Mouse (Mus musculus) megakaryocyte, adult 5-6 weeks (primary cell): ENCODE measurements around the gene Nfx1. TPM values are rescaled to one million over a fixed set of nuclear protein-coding genes. Genes with fewer than 3 reads are reported as not detected.

Experiments
- ATAC-seq: 2 replicates; pipeline ENCODE4 v1.8.0; 2016; ENCODE audit warnings: mild to moderate bottlenecking, inconsistent platforms; ENCODE audit not compliant: poor library complexity, severe bottlenecking
- total RNA-seq, 2 experiments: library from RNA; stranded (forward) in 1 of 2; stranded (reverse) in 1 of 2; fragments of 153-499, 151-499 nt in 1 of 2; fragments of 221-1000, 200-1000 nt in 1 of 2; gene quantifications; 2 replicates each; pipeline versions ENCODE4 v1.2.3 to v1.2.4; 2015 to 2017

Nfx1 gene
- total RNA-seq, 2 experiments from 2014 or later = 29.5 to 41.1 TPM

DNA sequence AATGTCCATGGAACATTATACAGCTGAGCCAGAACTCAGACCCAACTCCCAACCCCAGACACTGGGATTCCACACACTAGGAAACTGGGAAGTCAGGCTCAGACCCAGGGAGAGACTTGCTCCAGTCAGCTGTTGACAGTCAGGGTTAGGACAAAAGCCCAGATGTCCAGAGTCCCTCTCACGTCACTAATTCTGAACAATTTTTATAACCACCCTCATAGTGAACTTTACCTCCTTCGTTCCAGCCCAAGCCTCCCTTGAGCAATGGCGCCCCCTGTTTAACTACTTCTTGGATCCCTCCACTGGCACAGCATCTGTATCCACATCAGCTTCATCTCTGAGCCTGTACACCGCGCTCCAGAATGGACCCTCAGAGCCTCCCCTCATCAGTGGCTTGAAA lies 73.3 kb downstream of the Nfx1 start:
- ATAC-seq = no peak

DNA sequence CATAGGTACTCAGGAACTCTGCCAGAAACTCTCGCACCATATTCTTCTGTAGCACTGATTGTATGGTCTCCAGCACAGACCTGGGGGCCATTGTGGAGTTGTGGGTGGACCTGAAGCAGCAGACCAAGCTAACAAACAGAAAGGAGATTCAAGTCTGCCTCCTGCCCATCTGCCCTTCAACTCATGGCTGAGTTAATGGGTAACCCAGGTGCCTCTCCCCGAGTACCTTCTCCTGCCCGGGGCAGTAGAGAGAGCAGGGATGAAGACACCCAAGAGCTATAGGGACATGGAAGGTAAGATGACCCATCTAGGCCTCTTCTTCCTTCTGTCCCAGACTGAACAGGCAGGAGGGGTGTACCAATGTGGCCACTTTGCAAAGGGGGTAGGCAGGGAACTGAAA lies 74.6 kb downstream of the Nfx1 start:
- no peak for ATAC-seq

DNA sequence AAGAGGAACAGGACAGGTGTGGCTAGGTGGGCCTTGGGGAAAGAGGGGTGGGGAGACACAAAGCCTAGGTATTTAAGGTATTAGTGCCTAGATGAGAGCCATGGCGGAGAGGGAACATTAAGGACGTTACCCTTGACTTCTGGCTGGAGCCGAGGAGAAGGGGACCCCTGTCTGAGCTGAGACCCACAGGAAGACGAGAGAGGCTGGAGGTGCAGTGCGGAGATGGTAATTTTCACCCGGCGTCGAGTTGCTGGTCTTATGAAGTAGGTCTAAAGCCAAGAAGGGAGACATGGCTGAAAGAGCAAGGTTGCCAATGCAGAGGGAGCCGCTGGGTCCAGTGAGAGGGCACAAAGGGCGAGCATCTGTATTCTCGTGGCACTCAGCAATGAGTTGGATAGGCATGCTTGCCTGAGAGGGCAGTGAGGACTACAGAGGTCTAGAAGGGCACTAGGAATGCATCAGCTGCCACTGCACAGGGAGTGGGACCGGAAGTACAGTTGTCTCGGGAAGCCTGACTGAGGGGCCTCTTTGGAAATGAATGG lies 75.6 kb downstream of the Nfx1 start:
- ATAC-seq = no peak

DNA sequence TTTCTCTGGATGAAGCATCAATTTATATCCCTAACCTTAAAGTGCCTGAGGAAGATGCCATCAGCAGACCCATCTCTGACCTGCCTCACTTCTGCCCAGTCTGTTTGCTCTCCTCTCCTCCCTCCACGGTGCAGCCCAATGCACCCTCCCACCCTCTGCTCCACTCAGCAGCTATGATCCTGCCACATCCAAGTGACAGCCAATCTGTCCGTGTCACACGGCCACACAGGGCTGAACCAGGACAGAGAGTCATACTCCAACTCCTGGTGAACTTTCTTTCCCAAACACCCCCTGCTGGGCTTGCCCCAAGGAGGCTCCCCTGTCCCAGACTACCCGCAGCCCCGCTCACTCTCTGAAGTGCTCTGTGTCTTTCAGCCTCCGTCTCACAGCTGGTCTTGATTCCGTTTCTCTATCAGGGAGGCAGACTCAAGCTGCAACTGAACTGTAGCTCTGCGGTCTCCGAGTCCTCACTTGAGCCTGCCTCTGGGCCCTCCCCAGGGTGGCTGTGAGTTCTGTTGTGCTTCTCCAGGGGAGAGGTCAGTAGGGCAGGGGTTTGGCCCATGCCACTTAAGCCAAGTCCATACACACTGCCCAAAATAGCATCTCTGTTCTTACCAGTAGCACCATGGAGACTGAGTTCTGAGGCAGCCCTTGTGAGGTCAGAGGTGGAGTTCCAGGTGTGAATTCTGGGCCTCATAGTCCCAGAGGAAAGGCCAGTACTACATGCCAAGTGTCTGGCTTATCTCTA lies 77.0 kb downstream of the Nfx1 start, which contains the start of gene Aqp7:
Gene Aqp7 (minus strand): TSS at position 616 of the 748 bp plus-strand sequence.
- ATAC-seq = no peak

- no peak for ATAC-seq
Observed at GRCm38 (mm10) chr4:41048926-41049325, 78.2 kb downstream of the Nfx1 start.

DNA sequence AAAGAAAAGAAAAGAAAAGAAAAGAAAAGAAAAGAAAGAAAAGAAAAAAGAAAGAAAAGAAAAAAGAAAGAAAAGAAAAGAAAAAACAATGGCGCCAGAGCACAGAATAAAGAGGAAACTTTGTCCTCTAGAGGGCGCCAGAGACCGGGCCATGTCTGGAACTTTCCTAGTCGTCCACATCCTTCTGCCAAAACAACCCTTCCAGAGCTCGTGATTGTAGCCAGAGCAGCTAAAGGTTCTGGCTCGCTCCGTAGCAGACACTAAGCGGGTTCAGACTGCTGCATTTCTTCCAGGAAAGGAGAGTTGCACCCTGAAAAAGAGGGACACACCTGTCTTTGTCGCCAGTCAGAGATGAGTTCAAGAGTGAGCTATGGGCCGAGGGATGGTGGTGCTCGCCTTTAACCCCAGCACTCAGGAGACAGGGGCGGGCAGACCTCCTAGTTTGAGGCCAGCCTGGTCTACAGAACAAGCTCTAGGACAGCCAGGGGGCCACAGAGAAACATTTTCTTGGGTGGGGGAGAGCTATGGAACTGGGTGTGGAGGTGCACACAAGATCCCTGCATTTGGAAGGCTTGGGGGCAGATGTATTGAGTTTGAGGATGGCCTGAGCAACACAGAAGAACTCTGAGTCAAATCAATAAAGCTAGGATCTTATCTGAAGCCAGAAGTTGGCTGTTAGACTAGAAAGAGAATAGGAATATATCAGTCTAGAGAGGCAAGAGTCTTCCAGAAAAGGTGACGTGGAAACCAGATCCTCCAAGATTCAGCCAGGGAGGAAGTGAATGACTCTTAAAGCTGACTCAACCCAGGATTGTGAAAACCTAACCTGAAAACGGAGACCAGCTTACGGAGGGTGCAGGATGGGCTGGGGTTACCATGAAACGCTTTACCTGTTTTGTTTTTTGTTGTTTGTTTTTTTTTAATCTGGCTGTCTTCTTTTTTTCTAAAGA lies 80.3 kb downstream of the Nfx1 start:
- ATAC-seq = peak; percentile 86

GRCm38 (mm10) chr4:41051781-41052180 lies 81.1 kb downstream of the Nfx1 start:
- ATAC-seq = no peak

GRCm38 (mm10) chr4:41055111-41055510 lies 84.4 kb downstream of the Nfx1 start:
- no peak for ATAC-seq

DNA sequence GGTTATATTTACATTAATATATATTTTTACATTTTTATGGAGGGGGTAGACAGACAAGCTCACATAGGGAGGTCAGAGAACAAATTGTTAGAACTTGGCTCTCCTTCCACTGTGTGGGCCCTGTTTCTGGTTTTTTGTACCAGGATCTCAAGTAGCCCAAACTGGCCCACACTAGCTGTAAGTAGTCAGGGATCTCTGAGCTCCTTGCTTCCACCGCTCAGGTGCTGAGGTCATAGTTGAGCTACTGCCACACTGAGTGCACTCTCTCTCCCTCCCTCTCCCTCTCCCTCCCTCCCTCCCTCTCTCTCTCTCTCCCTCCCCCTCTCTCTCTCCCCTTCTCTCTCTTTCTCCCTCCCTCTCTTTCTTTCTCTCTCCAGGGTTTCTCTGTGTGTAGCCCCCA lies 85.5 kb downstream of the Nfx1 start:
- no peak for ATAC-seq

GRCm38 (mm10) chr4:41056742-41057332 lies 86.1 kb downstream of the Nfx1 start:
- no peak for ATAC-seq

GRCm38 (mm10) chr4:41057361-41057760 lies 86.7 kb downstream of the Nfx1 start:
- no peak for ATAC-seq

- no peak for ATAC-seq
Observed at GRCm38 (mm10) chr4:41063351-41063750, 92.6 kb downstream of the Nfx1 start.

GRCm38 (mm10) chr4:41063894-41064673 lies 93.4 kb downstream of the Nfx1 start:
- no peak for ATAC-seq

- ATAC-seq = no peak
Observed at GRCm38 (mm10) chr4:41065196-41065595, 94.5 kb downstream of the Nfx1 start.

DNA sequence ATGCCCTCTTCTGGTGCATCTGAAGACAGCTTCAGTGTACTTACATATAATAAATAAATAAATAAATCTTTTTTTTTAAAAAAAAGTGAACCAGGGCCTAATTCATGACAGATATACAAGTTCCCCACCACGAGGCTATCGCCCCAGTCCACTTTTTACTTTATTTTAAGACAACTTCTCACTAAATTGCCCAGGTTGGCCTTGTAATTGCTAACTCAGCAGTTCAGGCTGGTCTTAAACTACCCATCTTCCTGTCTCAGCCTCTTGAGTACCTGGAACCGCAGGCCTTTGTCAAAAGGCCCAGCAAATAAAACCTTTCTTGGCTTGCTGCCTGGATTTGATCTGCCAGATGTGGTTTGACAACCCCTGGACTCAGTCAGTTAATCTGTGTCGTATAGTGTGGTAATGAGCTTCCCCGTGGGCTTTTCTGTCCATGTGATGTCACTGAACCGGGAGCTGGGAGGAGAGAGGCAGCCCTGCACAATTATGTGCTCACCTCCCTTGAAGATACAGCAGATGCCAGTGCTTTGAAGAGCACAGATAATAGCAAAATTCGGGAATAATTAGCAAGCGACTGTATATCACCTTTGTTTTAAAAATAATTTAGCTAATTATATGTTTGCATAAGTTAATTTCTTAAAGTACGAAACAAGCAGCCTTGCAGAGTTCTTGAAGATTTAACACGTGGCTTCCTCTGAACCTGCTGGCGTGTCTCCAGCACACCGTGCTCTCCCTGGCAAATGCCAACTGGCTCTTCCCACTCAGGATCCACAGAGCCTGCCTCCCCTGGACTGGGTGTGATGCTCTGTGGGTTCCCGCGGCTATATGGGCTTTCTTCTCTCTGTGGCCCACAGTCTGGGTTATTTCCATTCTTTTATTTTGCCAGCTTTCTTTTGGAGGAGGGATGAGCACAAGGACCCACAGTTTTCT lies 101.1 kb downstream of the Nfx1 start:
- no peak for ATAC-seq

- ATAC-seq = peak; percentile 95
Observed at GRCm38 (mm10) chr4:41073008-41073817, 102.5 kb downstream of the Nfx1 start.

DNA sequence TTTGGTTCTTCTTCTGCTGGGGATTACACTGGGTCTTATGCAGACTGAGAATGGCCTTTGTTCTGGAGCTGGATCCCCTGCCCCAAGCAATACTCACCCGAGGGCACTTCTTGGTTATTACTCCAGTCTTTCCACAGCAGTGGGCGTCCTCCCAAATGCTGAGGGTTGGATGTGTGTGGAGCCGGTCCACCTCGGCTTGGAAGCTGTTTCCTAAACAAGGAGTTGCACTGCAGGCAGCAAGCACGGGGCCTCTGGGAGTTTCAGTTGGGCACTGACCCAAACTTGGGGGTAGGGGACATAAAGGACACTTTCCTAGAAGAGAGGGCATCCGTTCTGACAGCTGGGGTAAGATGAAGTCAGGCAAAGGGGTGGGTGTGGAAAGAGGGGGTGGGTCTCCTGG lies 103.8 kb downstream of the Nfx1 start:
- no peak for ATAC-seq
